Mouse (Mus musculus) liver, embryonic 11.5 days (tissue): ENCODE measurements at regions not wholly inside any gene's neighbourhood (a gene's known extent, or its start where the extent isn't known, plus 50 kb on each side); places are given as distances from the start of the nearest gene placed in this dataset.
A peak's percentile ranks its signal among the peaks of the same experiment; 100 is the strongest.

Experiments
- ATAC-seq: fragments of 200-750 bp; cut with Nextera tagmentation; replicated peaks from 2 replicates; pipeline ENCODE4 v1.8.0; 2017; ENCODE audit warnings: moderate number of reproducible peaks, mild to moderate bottlenecking, moderate TSS enrichment, moderate library complexity; ENCODE audit not compliant: low FRiP score
- DNase-seq: peaks from one replicate; pipeline ENCODE4 v3.0.0-alpha.2; 2017; ENCODE audit warnings: low spot score
- H3K27ac ChIP-seq: fragments of 300-500 bp; sonication (generic); 2 replicates; pipeline ENCODE4 v1.5.1; 2014; ENCODE audit warnings: mild to moderate bottlenecking, low read depth, low read length, control low read depth
- H3K27me3 ChIP-seq: fragments of 300-500 bp; sonication (generic); replicated peaks from 2 replicates; pipeline ENCODE4 v1.6.1; 2014; ENCODE audit warnings: low read length, mixed read lengths; ENCODE audit not compliant: control insufficient read depth, insufficient read depth
- H3K36me3 ChIP-seq: fragments of 300-500 bp; sonication (generic); 2 replicates; pipeline ENCODE4 v1.6.1; 2014; ENCODE audit warnings: mild to moderate bottlenecking, low read length, moderate library complexity, mixed read lengths; ENCODE audit not compliant: control insufficient read depth, insufficient read depth
- H3K4me1 ChIP-seq: fragments of 300-500 bp; sonication (generic); replicated peaks from 2 replicates; pipeline ENCODE4 v1.6.1; 2014; ENCODE audit warnings: low read length, mixed read lengths; ENCODE audit not compliant: control insufficient read depth, insufficient read depth
- H3K4me2 ChIP-seq: fragments of 300-500 bp; sonication (generic); 2 replicates; pipeline ENCODE4 v1.6.1; 2014; ENCODE audit warnings: mild to moderate bottlenecking, control low read depth, moderate library complexity
- H3K4me3 ChIP-seq: fragments of 300-500 bp; sonication (generic); 2 replicates; pipeline ENCODE4 v1.5.1; 2014; ENCODE audit warnings: low read depth, low read length, control low read depth
- H3K9ac ChIP-seq: fragments of 300-500 bp; sonication (generic); 2 replicates; pipeline ENCODE4 v1.6.1; 2014; ENCODE audit warnings: low read depth, low read length, control low read depth
- H3K9me3 ChIP-seq: fragments of 300-500 bp; sonication (generic); 2 replicates; pipeline ENCODE4 v1.6.1; 2016; ENCODE audit warnings: low read length, inconsistent platforms, mixed read lengths; ENCODE audit not compliant: control insufficient read depth
- WGBS: fragments of 180-500 bp; shearing (Covaris S2); extraction: QIAGEN DNeasy Blood & Tissue Kit; methylation state at CpG from one replicate; pipeline ENCODE4 v1.1.7; 2014; 5-methylcytosine and 5-hydroxymethylcytosine counted together

GRCm38 (mm10) chr10:12083961-12084360, 740.8 kb downstream of the Epm2a start:
- Histone ChIP-seq H3K4me3 (no peak overlapping the region), H3K9ac (no peak overlapping the region), H3K27me3 (no peaks in the 10 kb centered on the region), H3K9me3 (no peaks in the 10 kb centered on the region), H3K27ac (no peak overlapping the region), H3K4me1 (no peaks in the 10 kb centered on the region), H3K4me2 (no peak overlapping the region), H3K36me3 (no peaks in the 10 kb centered on the region)
- no peak for ATAC-seq
- WGBS = 95% methylated on average over 1 of the region's 1 CpGs
- no peak for DNase-seq

- Histone ChIP-seq H3K4me3 (no peak overlapping the region), H3K36me3 (no peaks in the 10 kb centered on the region), H3K27me3 (no peaks in the 10 kb centered on the region), H3K4me2 (no peak overlapping the region), H3K9ac (no peak overlapping the region), H3K9me3 (no peaks in the 10 kb centered on the region), H3K4me1 (no peaks in the 10 kb centered on the region), H3K27ac (no peak overlapping the region)
- ATAC-seq = no peak
- WGBS = 43% methylated on average over 1 of the region's 1 CpGs
- no peak for DNase-seq
These were observed 749.3 kb downstream of the Epm2a start for GRCm38 (mm10) chr10:12092521-12092920.

GRCm38 (mm10) chr10:12096678-12097077, 753.5 kb downstream of the Epm2a start:
- H3K9ac ChIP-seq = no peak overlapping the region
- WGBS = 79% methylated on average over 3 of the region's 3 CpGs

GRCm38 (mm10) chr10:12107001-12107418, 762.2 kb downstream of the Utrn start:
- peak; percentile 34 for DNase-seq
- no peaks in the 10 kb centered on the region for H3K9me3 ChIP-seq

More at GRCm38 (mm10) chr10:12096678-12097077, 753.5 kb downstream of the Epm2a start:
- H3K4me1 ChIP-seq = no peaks in the 10 kb centered on the region
- no peak for DNase-seq
- no peak overlapping the region for H3K4me3 ChIP-seq
- no peaks in the 10 kb centered on the region for H3K9me3 ChIP-seq
- H3K27ac ChIP-seq = no peak overlapping the region
- H3K27me3 ChIP-seq = no peaks in the 10 kb centered on the region
- no peak for ATAC-seq
- H3K4me2 ChIP-seq = no peak overlapping the region
- H3K36me3 ChIP-seq = no peaks in the 10 kb centered on the region

GRCm38 (mm10) chr10:12111720-12112119, 757.4 kb downstream of the Utrn start:
- no peak overlapping the region for H3K9ac ChIP-seq
- ATAC-seq = no peak
- no peaks in the 10 kb centered on the region for H3K36me3 ChIP-seq
- no peak overlapping the region for H3K27ac ChIP-seq
- H3K9me3 ChIP-seq = no peaks in the 10 kb centered on the region
- 74% methylated on average over 1 of the region's 1 CpGs for WGBS
- H3K27me3 ChIP-seq = no peaks in the 10 kb centered on the region
- DNase-seq = no peak
- H3K4me3 ChIP-seq = no peak overlapping the region
- H3K4me2 ChIP-seq = no peak overlapping the region
- no peaks in the 10 kb centered on the region for H3K4me1 ChIP-seq

More at GRCm38 (mm10) chr10:12107001-12107418, 762.2 kb downstream of the Utrn start:
- Histone ChIP-seq H3K27me3 (no peaks in the 10 kb centered on the region), H3K9ac (no peak overlapping the region), H3K27ac (no peak overlapping the region), H3K36me3 (no peaks in the 10 kb centered on the region), H3K4me3 (no peak overlapping the region), H3K4me2 (no peak overlapping the region), H3K4me1 (no peaks in the 10 kb centered on the region)
- no peak for ATAC-seq

GRCm38 (mm10) chr10:12115767-12116166, 753.4 kb downstream of the Utrn start:
- Histone ChIP-seq H3K4me2 (no peak overlapping the region), H3K4me3 (no peak overlapping the region), H3K9me3 (no peaks in the 10 kb centered on the region), H3K27ac (no peak overlapping the region), H3K27me3 (no peaks in the 10 kb centered on the region), H3K36me3 (no peaks in the 10 kb centered on the region), H3K9ac (no peak overlapping the region), H3K4me1 (no peaks in the 10 kb centered on the region)
- ATAC-seq (no peak), DNase-seq (no peak)
- WGBS = 79% methylated on average over 3 of the region's 3 CpGs

GRCm38 (mm10) chr10:12116662-12117303, 752.4 kb downstream of the Utrn start:
- DNase-seq (no peak), ATAC-seq (no peak)
- Histone ChIP-seq H3K4me2 (no peak overlapping the region), H3K4me1 (no peaks in the 10 kb centered on the region), H3K4me3 (no peak overlapping the region), H3K27ac (no peak overlapping the region), H3K9ac (no peak overlapping the region), H3K27me3 (no peaks in the 10 kb centered on the region), H3K36me3 (no peaks in the 10 kb centered on the region), H3K9me3 (no peaks in the 10 kb centered on the region)
- WGBS = 65% methylated on average over 6 of the region's 6 CpGs

GRCm38 (mm10) chr10:12124272-12124671, 744.9 kb downstream of the Utrn start:
- H3K36me3 ChIP-seq = no peaks in the 10 kb centered on the region
- no peak for DNase-seq
- H3K9me3 ChIP-seq = no peaks in the 10 kb centered on the region
- no peak overlapping the region for H3K4me3 ChIP-seq
- ATAC-seq = no peak
- H3K4me1 ChIP-seq = no peaks in the 10 kb centered on the region
- no peak overlapping the region for H3K4me2 ChIP-seq
- H3K27ac ChIP-seq = no peak overlapping the region
- no peak overlapping the region for H3K9ac ChIP-seq
- 75% methylated on average over 2 of the region's 2 CpGs for WGBS
- no peaks in the 10 kb centered on the region for H3K27me3 ChIP-seq

GRCm38 (mm10) chr10:12129486-12129885, 739.7 kb downstream of the Utrn start:
- Histone ChIP-seq H3K36me3 (no peaks in the 10 kb centered on the region), H3K4me3 (no peak overlapping the region), H3K4me1 (no peaks in the 10 kb centered on the region), H3K27me3 (no peaks in the 10 kb centered on the region), H3K9me3 (no peaks in the 10 kb centered on the region), H3K4me2 (no peak overlapping the region), H3K27ac (no peak overlapping the region), H3K9ac (no peak overlapping the region)
- ATAC-seq = no peak
- 66% methylated on average over 3 of the region's 3 CpGs for WGBS
- no peak for DNase-seq
